Mouse (Mus musculus) MEL (cell line): ENCODE results near the gene Sar1a. TPM values are rescaled to one million over a fixed set of nuclear protein-coding genes. Genes with fewer than 3 reads are reported as not detected.

Experiments used
- polyA plus RNA-seq, 2 experiments: library from polyadenylated mRNA; stranded (reverse) in 1 of 2; unstranded in 1 of 2; fragments of >175 nt in 1 of 2; fragments of >200 nt in 1 of 2; gene quantifications; 2 replicates each; pipeline versions ENCODE4 v1.2.1 to v1.2.4; 2012; ENCODE audit warnings: low replicate concordance in 2 of 2, low read depth in 1 of 2; ENCODE audit not compliant: insufficient read length in 2 of 2, insufficient read depth in 1 of 2, missing spikeins in 1 of 2
- total RNA-seq: library from RNA; depleted of rRNA; stranded (reverse); fragments of 300-350 nt; gene quantifications from 2 replicates; pipeline ENCODE4 v1.2.3, GENCODE M21; 2012; rRNA removed

The Sar1a gene
- total and polyA plus RNA-seq, 3 experiments: 133 to 135 TPM; not detected in 1

Other genes with a start within 250 kb of the Sar1a start
- gene Eif4ebp2, start 227.6 kb upstream of the Sar1a start, total RNA-seq: 17.0 and 17.1 TPM in 2 replicates
- gene Eif4ebp2, start 227.6 kb upstream of the Sar1a start, polyA plus RNA-seq: 100 to 1,000 TPM in 1 of 2 experiments, 10 to 100 TPM in 1; 52.9 to 186 TPM
- 7.3 and 7.6 TPM in 2 replicates for gene Lrrc20, start 204.5 kb upstream of the Sar1a start, total RNA-seq
- 10 to 100 TPM in 1 of 2 experiments, not detected in 1; 14.7 TPM for gene Lrrc20, start 204.5 kb upstream of the Sar1a start, polyA plus RNA-seq
- not detected in 2 replicates for gene Npffr1, start 84.8 kb upstream of the Sar1a start, total RNA-seq
- gene Npffr1, start 84.8 kb upstream of the Sar1a start, polyA plus RNA-seq: not detected
- gene Ppa1, start 31.7 kb upstream of the Sar1a start, total RNA-seq: 201 and 211 TPM in 2 replicates
- gene Ppa1, start 31.7 kb upstream of the Sar1a start, polyA plus RNA-seq: 100 to 1,000 TPM in 1 of 2 experiments, not detected in 1; 197 TPM
- 59.8 and 72.7 TPM in 2 replicates for gene Tysnd1, start 15.2 kb downstream of the Sar1a start, total RNA-seq
- gene Tysnd1, start 15.2 kb downstream of the Sar1a start, polyA plus RNA-seq: 100 to 1,000 TPM in 1 of 2 experiments, not detected in 1; 119 TPM
- gene Aifm2, start 35.0 kb downstream of the Sar1a start, total RNA-seq: 13.2 and 13.4 TPM in 2 replicates
- gene Aifm2, start 35.0 kb downstream of the Sar1a start, polyA plus RNA-seq: 10 to 100 TPM in 1 of 2 experiments, not detected in 1; 17.7 TPM
- 0.07 TPM in 1 of 2 replicates, not detected in the other for gene H2afy2, start 103.8 kb downstream of the Sar1a start, total RNA-seq
- under 1 TPM in 1 of 2 experiments, not detected in 1; 0.25 TPM for gene H2afy2, start 103.8 kb downstream of the Sar1a start, polyA plus RNA-seq